Mouse (Mus musculus) bone marrow, adult 2 months (tissue): ENCODE results near the gene Mplkip.

Experiments used
- CTCF ChIP-seq: fragments of 200-500 bp; IDR thresholded peaks from 2 replicates; pipeline ENCODE4 v1.5.1; 2011; ENCODE audit warnings: low read length, control low read depth; ENCODE audit not compliant: control insufficient read depth, insufficient read depth
- POLR2A ChIP-seq: fragments of 200-500 bp; IDR thresholded peaks from 2 replicates; pipeline ENCODE4 v1.6.1; 2011; ENCODE audit warnings: low read depth, mild to moderate bottlenecking, control low read depth, low read length, borderline replicate concordance; ENCODE audit not compliant: control insufficient read depth

DNA sequence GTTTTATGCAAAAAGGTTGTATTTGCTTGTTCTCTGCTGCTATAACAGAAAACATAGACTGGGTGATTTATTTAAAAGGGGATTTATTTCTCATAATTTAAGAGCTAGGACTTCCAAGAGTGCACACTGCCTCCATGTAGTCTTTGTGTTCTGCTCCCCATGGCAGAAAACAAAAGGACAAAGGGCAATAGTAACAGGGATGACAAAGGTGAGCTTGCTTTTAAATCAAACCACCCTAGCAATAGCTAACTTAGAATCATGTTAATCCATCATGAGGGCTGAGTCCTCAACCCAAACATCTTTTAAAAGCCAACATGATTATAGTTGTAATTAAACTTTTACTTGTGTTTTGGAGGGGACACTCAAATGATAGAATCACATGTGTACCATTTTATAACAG is 5.5 kb upstream of the Mplkip start:
- TF ChIP-seq CTCF (no peak), POLR2A (no peak)
